28 mouse cellular contexts compared by ENCODE assay signal in genomic region chr10:40918669-40919440, GRCm38 (mm10). TPM values are rescaled to one million over a fixed set of nuclear protein-coding genes. Genes with fewer than 3 reads are reported as not detected.
DNase-seq lines count a peak whose midpoint lies in the region; ATAC-seq lines count a peak whose summit lies in the region.
"Had no signal": no experiment of that assay in that cellular context is flagged by ENCODE, and none has a peak within 500 bp of the region (broad histone marks: within the 10 kb centered on the region; RNA-seq: fewer than 3 reads in every experiment).

No protein-coding gene starts in this region.

- no peaks in the 10 kb centered on the region for H3K9me3 ChIP-seq in hindbrain, embryonic 13.5 days
- H3K9me3 ChIP-seq in hindbrain, embryonic 12.5 days (replicated peaks) = no peaks in the 10 kb centered on the region
- no peaks in the 10 kb centered on the region for H3K9me3 ChIP-seq in heart, embryonic 11.5 days (replicated peaks; ENCODE audit: control insufficient read depth, low read length)
- H3K9me3 ChIP-seq: kidney, embryonic 15.5 days; limb, embryonic 10.5 days; limb, embryonic 15.5 days; liver, embryonic 15.5 days; midbrain, embryonic 10.5 days; midbrain, embryonic 15.5 days; neural tube, embryonic 12.5 days had no signal

- peaks cover 5% of the 10 kb centered on the region; the same call in 1 of the 2 replicates for H3K36me3 ChIP-seq in hindbrain, embryonic 13.5 days
- 0 out of 2 replicates have a peak, but pooled peaks cover 3% of the 10 kb centered on the region for H3K36me3 ChIP-seq in hindbrain, embryonic 12.5 days
- H3K36me3 ChIP-seq in heart, embryonic 11.5 days (ENCODE audit: control insufficient read depth, insufficient read depth, low read length) = no peaks in the 10 kb centered on the region
- H3K36me3 ChIP-seq: limb, embryonic 15.5 days; liver, embryonic 15.5 days; neural tube, embryonic 12.5 days had no signal

- H3K4me2 ChIP-seq in hindbrain, embryonic 13.5 days = no peak overlapping the region
- H3K4me2 ChIP-seq in hindbrain, embryonic 12.5 days (replicated peaks) = no peak overlapping the region
- H3K4me2 ChIP-seq in heart, embryonic 11.5 days = no peak overlapping the region
- H3K4me2 ChIP-seq: kidney, embryonic 15.5 days; limb, embryonic 15.5 days; liver, embryonic 15.5 days; lung, embryonic 14.5 days; midbrain, embryonic 15.5 days; neural tube, embryonic 12.5 days had no signal

- H3K4me1 ChIP-seq in hindbrain, embryonic 13.5 days (replicated peaks) = peaks cover 12% of the 10 kb centered on the region
- H3K4me1 ChIP-seq in hindbrain, embryonic 12.5 days = 0 out of 2 replicates have a peak, but pooled peaks cover 3% of the 10 kb centered on the region
- H3K4me1 ChIP-seq in heart, embryonic 11.5 days (ENCODE audit: control insufficient read depth, insufficient read depth, low read length) = no peaks in the 10 kb centered on the region
- H3K4me1 ChIP-seq: kidney, embryonic 15.5 days; limb, embryonic 10.5 days; limb, embryonic 15.5 days; liver, embryonic 15.5 days; midbrain, embryonic 10.5 days; neural tube, embryonic 12.5 days had no signal

- no peak overlapping the region for H3K4me3 ChIP-seq in hindbrain, embryonic 13.5 days
- H3K4me3 ChIP-seq in hindbrain, embryonic 12.5 days = no peak overlapping the region
- no peak overlapping the region for H3K4me3 ChIP-seq in heart, embryonic 11.5 days (ENCODE audit: low read depth, low read length)
- H3K4me3 ChIP-seq: erythroblast, embryonic 14.5 days; kidney, embryonic 15.5 days; limb, embryonic 10.5 days; limb, embryonic 15.5 days; liver, embryonic 15.5 days; midbrain, embryonic 10.5 days; midbrain, embryonic 15.5 days; neural tube, embryonic 12.5 days had no signal

- no peak overlapping the region for H3K9ac ChIP-seq in hindbrain, embryonic 13.5 days
- H3K9ac ChIP-seq in hindbrain, embryonic 12.5 days = no peak overlapping the region
- H3K9ac ChIP-seq in heart, embryonic 11.5 days (ENCODE audit: low read depth, low read length) = no peak overlapping the region
- H3K9ac ChIP-seq: kidney, embryonic 15.5 days; limb, embryonic 15.5 days; liver, embryonic 15.5 days; lung, embryonic 14.5 days; midbrain, embryonic 15.5 days; neural tube, embryonic 12.5 days had no signal

- peak; percentile 19 for DNase-seq in 3T3-L1 (ENCODE audit: low read depth, low spot score)
- DNase-seq in 416B (ENCODE audit: low read depth) = peak; percentile 1
- DNase-seq in R1 (ENCODE audit: low read depth, low spot score) = peak; percentile 33
- DNase-seq in gastrocnemius, postnatal 25 days = no peak
- DNase-seq: adrenal gland, postnatal 10 days; cerebellum, adult 11-12 months; cerebellum, postnatal 14 days; gastrocnemius, postnatal 36 days; kidney, adult 18-20 months; kidney, postnatal 25 days; lung, embryonic 14.5 days; lung, postnatal 14 days; thymus, adult 2 months; thymus, postnatal 36 days had no signal

- 84% methylated on average over 8 of the region's 8 CpGs for WGBS in hindbrain, embryonic 13.5 days
- 91% methylated on average over 8 of the region's 8 CpGs for WGBS in hindbrain, embryonic 12.5 days
- 82% methylated on average over 8 of the region's 8 CpGs for WGBS in heart, embryonic 11.5 days (ENCODE audit: insufficient replicate concordance)

- H3K27me3 ChIP-seq in hindbrain, embryonic 13.5 days = no peaks in the 10 kb centered on the region
- H3K27me3 ChIP-seq in hindbrain, embryonic 12.5 days = no peaks in the 10 kb centered on the region
- no peaks in the 10 kb centered on the region for H3K27me3 ChIP-seq in heart, embryonic 11.5 days (ENCODE audit: control insufficient read depth, insufficient read depth, low read length)
- H3K27me3 ChIP-seq: kidney, embryonic 15.5 days; limb, embryonic 15.5 days; liver, embryonic 15.5 days; midbrain, embryonic 15.5 days; neural tube, embryonic 12.5 days had no signal

- 0 out of 2 replicates have a peak overlapping the region, but pooled peaks have one; percentile 19 for H3K27ac ChIP-seq in hindbrain, embryonic 13.5 days
- no peak overlapping the region for H3K27ac ChIP-seq in hindbrain, embryonic 12.5 days
- H3K27ac ChIP-seq in heart, embryonic 11.5 days (ENCODE audit: low read depth, low read length) = no peak overlapping the region
- H3K27ac ChIP-seq: kidney, embryonic 15.5 days; limb, embryonic 10.5 days; limb, embryonic 15.5 days; liver, embryonic 15.5 days; midbrain, embryonic 10.5 days; midbrain, embryonic 15.5 days; neural tube, embryonic 12.5 days had no signal

- ATAC-seq in hindbrain, embryonic 13.5 days (ENCODE audit: low FRiP score) = no peak
- no peak for ATAC-seq in hindbrain, embryonic 12.5 days (ENCODE audit: low FRiP score)
- no peak for ATAC-seq in megakaryocyte-erythroid progenitor cell, adult 5-6 weeks (replicated peaks; ENCODE audit: low FRiP score, low TSS enrichment, poor library complexity, severe bottlenecking)
- no peak for ATAC-seq in heart, embryonic 11.5 days (replicated peaks; ENCODE audit: insufficient number of reproducible peaks, low FRiP score, low TSS enrichment)
- ATAC-seq: hindbrain, embryonic 16.5 days; midbrain, embryonic 15.5 days had no signal

RNA-seq across cellular contexts. Expression of gene Wasf1, which starts 35.6 kb away (rescaled TPM):
- polyA plus RNA-seq in hindbrain, embryonic 13.5 days (2015; fragmentation: Nextera tagmentation; extraction: Ambion mirVana) = 90.2 and 91.6 TPM in 2 replicates
- polyA plus RNA-seq in hindbrain, embryonic 12.5 days (2016; fragmentation: Nextera tagmentation; extraction: Ambion mirVana) = 70.5 and 77.3 TPM in 2 replicates
- under 1 TPM; 0.54 to 0.84 TPM for total RNA-seq in gastrocnemius, postnatal 25 days (2021)
- not detected in 2 replicates for total RNA-seq in megakaryocyte-erythroid progenitor cell, adult 5-6 weeks (2014; fragmentation: Nextera tagmentation)
- not detected in 2 replicates for total RNA-seq in megakaryocyte-erythroid progenitor cell, adult 5-6 weeks (2017)
- 16.6 and 19.5 TPM in 2 replicates for polyA plus RNA-seq in heart, embryonic 11.5 days (2014; fragmentation: Nextera tagmentation; extraction: Ambion mirVana)
- total RNA-seq: hematopoietic stem cell, adult 5-6 weeks had no signal

RNA-seq across cellular contexts. Expression of gene Cdc40, which starts 35.7 kb away (rescaled TPM):
- 25.9 and 26.7 TPM in 2 replicates for polyA plus RNA-seq in hindbrain, embryonic 13.5 days (2015; fragmentation: Nextera tagmentation; extraction: Ambion mirVana)
- polyA plus RNA-seq in hindbrain, embryonic 12.5 days (2016; fragmentation: Nextera tagmentation; extraction: Ambion mirVana) = 32.1 and 32.4 TPM in 2 replicates
- total RNA-seq in gastrocnemius, postnatal 25 days (2021) = 1 to 10 TPM; 6.4 to 6.5 TPM
- total RNA-seq in megakaryocyte-erythroid progenitor cell, adult 5-6 weeks (2014; fragmentation: Nextera tagmentation) = 43.9 and 45.7 TPM in 2 replicates
- total RNA-seq in megakaryocyte-erythroid progenitor cell, adult 5-6 weeks (2017) = 26.6 and 26.9 TPM in 2 replicates
- polyA plus RNA-seq in heart, embryonic 11.5 days (2014; fragmentation: Nextera tagmentation; extraction: Ambion mirVana) = 23.3 and 26.5 TPM in 2 replicates
